8 mouse cellular contexts compared by ENCODE assay signal in the genomic region with DNA sequence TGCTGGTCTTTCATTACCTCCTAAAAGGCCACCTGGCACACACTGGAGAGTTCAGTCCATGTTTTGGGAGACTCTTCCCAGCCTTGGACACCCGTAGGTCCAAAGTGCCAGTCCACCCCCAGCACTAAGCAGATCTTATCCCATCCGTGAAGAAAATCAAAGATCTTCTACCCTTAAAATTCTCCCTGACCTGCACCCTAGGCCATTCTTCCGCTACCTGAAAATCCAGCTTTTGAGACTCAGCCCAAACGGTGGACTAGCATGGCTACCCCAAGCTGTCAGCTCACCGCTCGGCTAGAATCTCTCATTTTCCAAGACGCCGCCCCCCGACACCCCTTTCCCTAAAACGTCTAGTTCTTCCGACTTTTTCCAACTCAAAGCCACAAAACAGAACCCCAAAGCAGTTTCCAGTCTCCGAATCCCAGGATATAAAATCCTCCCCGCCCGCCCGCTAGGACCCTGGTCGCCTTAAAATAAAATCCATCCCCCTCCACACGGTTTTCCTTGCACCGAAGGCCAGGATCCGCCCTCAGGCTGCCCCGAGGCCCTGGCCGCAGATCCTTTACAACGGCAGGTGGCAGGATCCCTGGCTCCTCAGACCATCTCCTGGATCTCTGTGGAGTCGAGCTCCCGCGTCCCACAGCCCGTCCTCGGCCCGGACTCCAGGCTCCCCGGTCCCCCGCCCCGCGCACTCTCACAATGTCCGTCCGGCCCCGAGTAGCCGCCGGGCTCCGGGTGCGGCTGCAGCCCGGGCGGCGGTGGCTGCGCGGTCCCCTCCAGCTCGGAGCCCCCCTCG. TPM values are rescaled to one million over a fixed set of nuclear protein-coding genes. Genes with fewer than 3 reads are reported as not detected.
DNase-seq lines count a peak whose midpoint lies in the region; ATAC-seq and TF ChIP-seq lines count a peak whose summit lies in the region.

No protein-coding gene starts in this region.

- TF ChIP-seq EP300 in liver, embryonic 14.5 days (IDR thresholded peaks at IDR 0.05; ENCODE audit: low read depth), result no peak

- H3K4me1 ChIP-seq in G1E (ENCODE audit: insufficient read depth, low read depth, low read length), result peaks cover 38% of the 10 kb centered on the region
- H3K4me1 ChIP-seq in hindbrain, embryonic 13.5 days (replicated peaks), result peaks cover 27% of the 10 kb centered on the region
- peaks cover 17 to 18% of the 10 kb centered on the region in 2 experiments for H3K4me1 ChIP-seq in liver, embryonic 14.5 days (replicated peaks; ENCODE audit: control insufficient read depth in 2 of 2, insufficient read depth in 2 of 2, low read length in 1 of 2)

- ATAC-seq in G1E (ENCODE audit: extremely low read depth, insufficient number of reproducible peaks, low FRiP score, poor library complexity, severe bottlenecking), result no peak
- peak; percentile 18 for ATAC-seq in hindbrain, embryonic 13.5 days (ENCODE audit: low FRiP score)
- ATAC-seq in liver, embryonic 14.5 days (ENCODE audit: insufficient read depth), result peak; percentile 6; the same call in 1 of the 2 replicates

- peak overlapping the region; percentile 99 for H3K9ac ChIP-seq in hindbrain, embryonic 13.5 days
- H3K9ac ChIP-seq in liver, embryonic 14.5 days (replicated peaks), result peak overlapping the region; percentile 100

- WGBS in hindbrain, embryonic 13.5 days, result 1% methylated on average over 46 of the region's 46 CpGs
- whole genome bisulfite sequencing in liver, embryonic 14.5 days (ENCODE audit: insufficient replicate concordance), result under 1% methylated on average over 46 of the region's 46 CpGs

- H3K27ac ChIP-seq in layer of hippocampus, adult 2 months, result peak overlapping the region; percentile 95
- peak overlapping the region; percentile 99 for H3K27ac ChIP-seq in hindbrain, embryonic 13.5 days
- H3K27ac ChIP-seq in liver, embryonic 14.5 days, result peak overlapping the region; percentile 93

- peaks cover 12% of the 10 kb centered on the region for H3K27me3 ChIP-seq in G1E (ENCODE audit: insufficient read depth, low read length)
- no peaks in the 10 kb centered on the region for H3K27me3 ChIP-seq in hindbrain, embryonic 13.5 days
- no peaks in the 10 kb centered on the region for H3K27me3 ChIP-seq in liver, embryonic 14.5 days (ENCODE audit: control insufficient read depth, insufficient read depth, low read length)

- no peak for TF ChIP-seq CTCF in layer of hippocampus, adult 2 months (conservative IDR thresholded peaks at IDR 0.05)
- TF ChIP-seq CTCF in G1E (IDR thresholded peaks at IDR 0.05; ENCODE audit: low read depth, low read length), result no peak
- no peak for TF ChIP-seq CTCF in liver, embryonic 14.5 days (IDR thresholded peaks at IDR 0.05; ENCODE audit: low read depth)

- H3K4me2 ChIP-seq in hindbrain, embryonic 13.5 days, result peak overlapping the region; percentile 95
- peak overlapping the region; percentile 100 for H3K4me2 ChIP-seq in liver, embryonic 14.5 days (ENCODE audit: low read depth)

- H3K36me3 ChIP-seq in G1E (replicated peaks), result peaks cover 43% of the 10 kb centered on the region
- peaks cover 24% of the 10 kb centered on the region for H3K36me3 ChIP-seq in hindbrain, embryonic 13.5 days
- H3K36me3 ChIP-seq in liver, embryonic 14.5 days (replicated peaks; ENCODE audit: control insufficient read depth, insufficient read depth, low read depth), result peaks cover 35% of the 10 kb centered on the region

- peak overlapping the region; percentile 94 for H3K4me3 ChIP-seq in layer of hippocampus, adult 2 months
- H3K4me3 ChIP-seq in G1E (ENCODE audit: low read depth, low read length), result peak overlapping the region; percentile 95
- peak overlapping the region; percentile 99 for H3K4me3 ChIP-seq in hindbrain, embryonic 13.5 days
- H3K4me3 ChIP-seq in liver, embryonic 14.5 days (ENCODE audit: insufficient read depth in 1 of 2, low read depth in 2 of 2, low read length in 2 of 2), result peak overlapping the region; percentile 90 to 100

- peak; percentile 23 to 29 for DNase-seq in layer of hippocampus, adult 2 months (ENCODE audit: low spot score in 2 of 2)
- DNase-seq in layer of hippocampus, postnatal 25 days (ENCODE audit: extremely low spot score in 1 of 2, low spot score in 1 of 2), result no peak
- peak; percentile 14 for DNase-seq in G1E (ENCODE audit: low spot score)
- DNase-seq in cerebellum, postnatal 4 days (ENCODE audit: low spot score in 2 of 2), result peak; percentile 35 to 51
- DNase-seq in liver, embryonic 14.5 days (ENCODE audit: low read depth in 3 of 3, low spot score in 3 of 3), result peak in 1 of 3 experiments; percentile 24
- peak; percentile 19 for DNase-seq in right cerebral cortex, postnatal 4 days
- DNase-seq in frontal cortex, postnatal 25 days (ENCODE audit: low spot score in 2 of 2), result no peak

- H3K9me3 ChIP-seq in G1E (replicated peaks), result no peaks in the 10 kb centered on the region
- H3K9me3 ChIP-seq in hindbrain, embryonic 13.5 days, result no peaks in the 10 kb centered on the region
- H3K9me3 ChIP-seq in liver, embryonic 14.5 days (ENCODE audit: control insufficient read depth, low read length), result no peaks in the 10 kb centered on the region

RNA-seq across cellular contexts. Expression of a gene that starts 0.7 kb away (rescaled TPM):
- 100 to 1,000 TPM; 110 to 115 TPM for total RNA-seq in layer of hippocampus, adult 2 months (2021)
- 100 to 1,000 TPM; 103 to 114 TPM for total RNA-seq in layer of hippocampus, postnatal 25 days (2021)
- total RNA-seq in G1E (2014; fragmentation: Nextera tagmentation) (364 and 375 TPM in 2 replicates), G1E (2017) (106 and 116 TPM in 2 replicates)
- polyA plus RNA-seq in G1E (2012), result 382 and 453 TPM in 2 replicates
- 49.9 and 50.7 TPM in 2 replicates for polyA plus RNA-seq in hindbrain, embryonic 13.5 days (2015; fragmentation: Nextera tagmentation; extraction: Ambion mirVana)
- 22.8 and 26.5 TPM in 2 replicates for polyA plus RNA-seq in liver, embryonic 14.5 days (2012; rRNA removed)
- polyA plus RNA-seq in liver, embryonic 14.5 days (2014; fragmentation: Nextera tagmentation; extraction: Ambion mirVana), result 36.5 and 39.1 TPM in 2 replicates

RNA-seq across cellular contexts. Expression of a gene that starts 34.7 kb away (rescaled TPM):
- 10 to 100 TPM; 36.6 to 41.1 TPM for total RNA-seq in layer of hippocampus, adult 2 months (2021)
- total RNA-seq in layer of hippocampus, postnatal 25 days (2021), result 10 to 100 TPM; 37.2 to 43.5 TPM
- 2.5 TPM in 1 of 2 replicates, not detected in the other for total RNA-seq in G1E (2014; fragmentation: Nextera tagmentation)
- 0.11 and 0.35 TPM in 2 replicates for total RNA-seq in G1E (2017)
- polyA plus RNA-seq in G1E (2012), result not detected in 2 replicates
- 21.9 and 22.2 TPM in 2 replicates for polyA plus RNA-seq in hindbrain, embryonic 13.5 days (2015; fragmentation: Nextera tagmentation; extraction: Ambion mirVana)
- polyA plus RNA-seq in liver, embryonic 14.5 days (2012; rRNA removed), result 5.3 and 5.8 TPM in 2 replicates
- polyA plus RNA-seq in liver, embryonic 14.5 days (2014; fragmentation: Nextera tagmentation; extraction: Ambion mirVana), result 11.8 and 12.7 TPM in 2 replicates

RNA-seq across cellular contexts. Expression of a gene that starts 35.0 kb away (rescaled TPM):
- 10 to 100 TPM; 62.9 to 67.4 TPM for total RNA-seq in layer of hippocampus, adult 2 months (2021)
- total RNA-seq in layer of hippocampus, postnatal 25 days (2021), result 10 to 100 TPM; 54.6 to 58.5 TPM
- 41.2 and 52.8 TPM in 2 replicates for total RNA-seq in G1E (2014; fragmentation: Nextera tagmentation)
- total RNA-seq in G1E (2017), result 10.7 and 11.7 TPM in 2 replicates
- 63.1 and 65.3 TPM in 2 replicates for polyA plus RNA-seq in G1E (2012)
- polyA plus RNA-seq in hindbrain, embryonic 13.5 days (2015; fragmentation: Nextera tagmentation; extraction: Ambion mirVana), result 33.1 and 33.8 TPM in 2 replicates
- polyA plus RNA-seq in liver, embryonic 14.5 days (2012; rRNA removed), result 17.1 and 19.5 TPM in 2 replicates
- polyA plus RNA-seq in liver, embryonic 14.5 days (2014; fragmentation: Nextera tagmentation; extraction: Ambion mirVana), result 11.3 and 13.2 TPM in 2 replicates

Comparison
In these comparisons a context has a peak if more than half of its experiments do, and no peak if none do; other contexts are left out.
1. DNase-seq: peak in layer of hippocampus, adult 2 months (2 of 2), G1E (single experiment), cerebellum, postnatal 4 days (2 of 2) and right cerebral cortex, postnatal 4 days (single experiment); none in layer of hippocampus, postnatal 25 days (0 of 2) and frontal cortex, postnatal 25 days (0 of 2).
2. RNA of a gene that starts 34.7 kb away (total RNA-seq): 37.2 to 43.5 TPM in layer of hippocampus, postnatal 25 days and 36.6 to 41.1 TPM in layer of hippocampus, adult 2 months; 0.11 to 2.5 TPM in G1E; every median in the first group is over 10 times any median in the second.
3. Peak in every context shown above with its lines, with median percentiles within 50 percentile points of each other: H3K27ac ChIP-seq and H3K4me3 ChIP-seq.